Mouse (Mus musculus): ENCODE results near the gene Atxn7l3.

Gene Atxn7l3

DNA sequence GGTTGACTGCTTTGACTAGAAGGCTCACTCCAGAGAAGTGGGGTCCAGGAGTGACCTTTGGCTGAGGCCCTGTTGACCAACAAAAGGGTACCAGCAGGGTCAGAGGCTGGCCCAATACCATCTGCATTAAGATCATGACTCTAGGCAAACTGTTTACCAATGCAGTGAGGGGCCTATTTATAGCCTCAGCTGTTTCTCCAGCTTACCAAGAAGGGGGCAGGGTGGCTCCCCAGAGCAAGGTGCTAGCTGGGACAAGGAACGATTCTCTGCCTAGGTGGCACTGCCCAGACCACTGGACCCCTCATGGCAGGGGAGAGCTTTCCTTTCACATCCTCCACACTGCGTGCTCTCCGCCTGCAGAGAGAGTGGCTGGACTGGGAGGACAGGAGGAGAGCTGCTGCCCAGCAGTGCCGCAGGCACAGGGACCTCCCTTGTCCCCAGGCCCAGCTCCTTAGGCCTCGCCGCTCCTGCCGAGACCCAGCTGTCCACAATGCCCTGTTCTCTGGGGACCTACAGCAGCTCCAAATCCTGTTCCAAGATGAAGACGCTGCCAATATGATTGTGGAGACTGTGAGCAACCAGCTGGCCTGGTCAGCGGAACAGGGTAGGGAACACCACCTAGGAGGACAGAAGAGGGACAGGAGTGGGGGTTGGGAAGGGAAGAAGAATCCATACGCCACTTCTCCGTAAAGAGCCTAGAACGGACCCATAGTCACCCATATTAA, 27.7 kb downstream of the Atxn7l3 start, which contains the start of gene Asb16:
Gene Asb16, plus strand, starts transcription at position 224 of the 725 bp plus-strand sequence.
- no peaks in the 10 kb centered on the region for H3K36me3 ChIP-seq (ENCODE audit: control insufficient read depth, insufficient read depth, low read length, poor library complexity, severe bottlenecking)
- H3K27me3 ChIP-seq (ENCODE audit: control insufficient read depth, insufficient read depth, low read length, poor library complexity, severe bottlenecking) = no peaks in the 10 kb centered on the region
- DNase-seq (ENCODE audit: low read depth, low spot score) = no peak

DNA sequence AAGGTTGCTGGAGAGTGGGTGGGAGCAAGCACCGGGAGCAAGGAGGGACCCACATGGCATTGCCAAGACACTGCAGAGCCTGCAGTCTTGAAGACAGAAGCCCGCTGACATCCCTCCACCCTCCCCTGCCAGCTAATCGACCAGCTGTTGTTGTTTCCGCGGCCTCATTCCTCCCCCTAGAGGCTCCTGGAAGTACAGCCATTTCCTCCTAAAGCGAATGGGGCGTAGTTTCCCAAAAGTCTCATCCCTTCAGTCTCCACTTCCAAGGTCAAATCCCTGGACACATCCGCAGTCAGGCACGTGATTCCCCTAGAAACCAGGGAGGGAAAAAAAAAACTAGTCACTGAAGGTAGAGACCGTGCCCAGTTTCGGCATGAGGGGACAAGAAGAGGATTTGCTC, 29.0 kb downstream of the Atxn7l3 start:
- DNase-seq (ENCODE audit: low read depth, low spot score) = peak; percentile 59
- Histone ChIP-seq H3K36me3 (ENCODE audit: control insufficient read depth, insufficient read depth, low read length, poor library complexity, severe bottlenecking) (no peaks in the 10 kb centered on the region), H3K27me3 (ENCODE audit: control insufficient read depth, insufficient read depth, low read length, poor library complexity, severe bottlenecking) (no peaks in the 10 kb centered on the region)

DNA sequence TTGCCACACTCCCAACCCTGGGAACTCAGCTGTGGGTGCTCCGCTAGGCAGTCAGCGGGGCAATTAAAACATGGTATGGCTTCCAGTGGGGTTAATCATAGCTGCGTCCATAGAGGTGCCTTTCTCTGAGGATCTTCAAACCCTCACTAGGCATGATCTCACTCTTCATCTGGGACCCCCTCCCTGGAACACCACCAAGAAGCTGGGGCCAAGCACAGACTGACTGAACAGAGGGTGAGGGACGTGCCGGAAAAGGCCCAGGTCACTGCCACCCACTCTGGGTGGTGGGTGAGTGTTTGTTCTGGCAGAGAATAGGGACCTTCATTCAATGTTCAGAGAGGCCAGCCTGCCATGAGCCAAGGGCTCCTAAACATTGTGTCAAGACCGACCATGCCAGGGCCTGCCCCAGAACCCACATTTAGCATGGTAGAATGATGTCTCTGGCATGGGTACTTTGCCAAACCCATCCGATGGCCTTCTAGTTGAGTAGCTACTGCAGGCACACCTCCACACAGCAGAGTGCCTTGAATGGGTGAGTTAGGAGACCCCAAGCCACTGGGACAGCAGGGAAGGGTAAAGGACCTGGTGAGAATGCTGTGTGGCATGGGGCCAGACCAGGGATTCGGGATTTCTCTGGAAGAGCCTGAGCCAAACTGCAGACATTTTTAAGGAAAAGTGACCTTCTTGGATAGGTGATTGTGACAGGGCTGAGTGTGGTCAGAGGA, 29.6 kb downstream of the Atxn7l3 start:
- DNase-seq (ENCODE audit: low read depth, low spot score) = no peak
- Histone ChIP-seq H3K27me3 (ENCODE audit: control insufficient read depth, insufficient read depth, low read length, poor library complexity, severe bottlenecking) (no peaks in the 10 kb centered on the region), H3K36me3 (ENCODE audit: control insufficient read depth, insufficient read depth, low read length, poor library complexity, severe bottlenecking) (no peaks in the 10 kb centered on the region)

DNA sequence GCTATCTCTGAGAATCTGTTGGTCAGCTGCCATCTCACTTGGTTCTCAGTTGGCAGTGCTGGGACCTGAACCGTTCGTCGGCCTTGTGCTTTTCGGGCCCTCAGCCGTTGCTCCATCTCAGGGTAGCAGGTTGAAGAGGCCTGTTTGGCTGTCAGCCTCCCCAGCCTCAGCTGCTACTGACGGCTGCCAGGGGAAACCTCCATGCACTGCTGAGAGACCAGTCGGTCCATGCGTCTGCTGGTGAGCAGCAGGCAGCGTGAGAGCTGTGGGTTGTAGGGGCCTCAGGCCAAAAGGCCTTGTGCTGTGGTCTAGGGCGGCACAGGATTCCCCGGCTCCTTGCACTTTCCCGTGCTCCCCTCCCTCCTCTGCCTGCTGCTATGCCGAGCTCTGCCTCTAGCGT, 30.6 kb downstream of the Atxn7l3 start:
- no peak for DNase-seq (ENCODE audit: low read depth, low spot score)
- Histone ChIP-seq H3K27me3 (ENCODE audit: control insufficient read depth, insufficient read depth, low read length, poor library complexity, severe bottlenecking) (no peaks in the 10 kb centered on the region), H3K36me3 (ENCODE audit: control insufficient read depth, insufficient read depth, low read length, poor library complexity, severe bottlenecking) (no peaks in the 10 kb centered on the region)

- H3K27me3 ChIP-seq (ENCODE audit: control insufficient read depth, insufficient read depth, low read length, poor library complexity, severe bottlenecking) = no peaks in the 10 kb centered on the region
Observed at GRCm38 (mm10) chr11:102263211-102263610, 33.2 kb downstream of the Atxn7l3 start.

GRCm38 (mm10) chr11:102258521-102258920, 37.9 kb downstream of the Atxn7l3 start:
- no peaks in the 10 kb centered on the region for H3K36me3 ChIP-seq (ENCODE audit: control insufficient read depth, insufficient read depth, low read length, poor library complexity, severe bottlenecking)
- H3K27me3 ChIP-seq (ENCODE audit: control insufficient read depth, insufficient read depth, low read length, poor library complexity, severe bottlenecking) = no peaks in the 10 kb centered on the region
- DNase-seq (ENCODE audit: low read depth, low spot score) = peak; percentile 27

More at GRCm38 (mm10) chr11:102263211-102263610, 33.2 kb downstream of the Atxn7l3 start:
- DNase-seq (ENCODE audit: low read depth, low spot score) = no peak
- H3K36me3 ChIP-seq (ENCODE audit: control insufficient read depth, insufficient read depth, low read length, poor library complexity, severe bottlenecking) = no peaks in the 10 kb centered on the region

- H3K27me3 ChIP-seq (ENCODE audit: control insufficient read depth, insufficient read depth, low read length, poor library complexity, severe bottlenecking) = no peaks in the 10 kb centered on the region
- H3K36me3 ChIP-seq (ENCODE audit: control insufficient read depth, insufficient read depth, low read length, poor library complexity, severe bottlenecking) = no peaks in the 10 kb centered on the region
- DNase-seq (ENCODE audit: low read depth, low spot score) = no peak
Observed at GRCm38 (mm10) chr11:102258095-102258494, 38.3 kb downstream of the Atxn7l3 start.

DNA sequence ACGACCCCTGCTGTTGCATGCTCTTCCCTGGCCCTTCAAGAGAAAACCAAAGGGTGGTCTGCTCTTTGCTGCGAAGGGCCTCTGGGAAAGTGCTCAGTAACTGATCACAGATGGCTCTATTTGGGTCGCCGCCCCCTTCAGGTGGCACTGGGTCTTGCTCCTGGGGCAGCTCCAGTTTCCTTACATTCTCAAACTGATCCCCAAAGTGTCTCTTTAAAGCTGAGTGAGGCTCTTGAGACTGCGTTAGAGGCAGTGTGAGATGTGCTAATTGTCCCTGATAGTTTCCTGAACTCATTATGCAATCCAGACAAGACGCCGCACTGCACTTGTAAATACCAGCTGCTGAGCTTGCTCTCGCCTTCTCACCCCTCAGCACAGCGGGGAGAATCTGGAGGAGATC, 38.9 kb downstream of the Atxn7l3 start:
- no peaks in the 10 kb centered on the region for H3K27me3 ChIP-seq (ENCODE audit: control insufficient read depth, insufficient read depth, low read length, poor library complexity, severe bottlenecking)
- no peak for DNase-seq (ENCODE audit: low read depth, low spot score)

DNA sequence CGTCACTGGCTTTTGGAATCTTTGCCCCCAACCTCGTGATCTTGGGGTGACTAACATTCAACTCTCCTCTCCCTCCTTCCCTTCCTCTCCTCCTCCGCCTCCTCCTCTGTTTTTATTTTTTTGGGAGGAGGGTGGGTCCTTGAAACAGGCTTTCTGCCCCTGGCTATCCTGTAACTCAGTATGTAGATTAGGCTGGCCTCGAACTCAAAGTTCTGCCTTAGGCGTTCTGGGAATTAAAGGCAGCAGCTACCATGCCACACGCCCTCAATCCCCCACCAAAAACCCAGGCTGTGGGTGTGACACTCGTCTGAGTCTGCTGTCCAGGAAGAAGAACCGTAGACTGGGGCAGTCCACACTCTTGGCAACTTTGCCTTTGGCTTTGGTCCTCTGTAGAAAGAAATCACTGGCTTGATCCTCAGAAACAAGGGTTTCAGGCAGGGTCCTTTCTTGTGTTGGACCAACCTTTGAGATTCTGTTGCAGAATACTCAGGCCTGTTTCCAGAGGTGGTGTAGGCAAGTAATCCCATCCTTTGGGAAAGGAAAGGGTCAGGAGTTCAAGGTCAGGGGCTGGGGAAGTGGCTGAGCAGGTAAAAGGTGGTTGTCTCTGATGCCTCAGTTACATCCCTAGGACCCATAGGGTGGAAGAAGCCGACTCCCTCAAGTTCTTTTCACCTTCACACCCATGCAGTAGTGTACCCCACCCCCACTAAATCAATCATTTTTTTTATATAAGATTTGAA, 46.9 kb downstream of the Atxn7l3 start:
- H3K36me3 ChIP-seq (ENCODE audit: control insufficient read depth, insufficient read depth, low read length, poor library complexity, severe bottlenecking) = no peaks in the 10 kb centered on the region
- no peak for DNase-seq (ENCODE audit: low read depth, low spot score)

More for the DNA sequence above, 38.9 kb downstream of the Atxn7l3 start:
- no peaks in the 10 kb centered on the region for H3K36me3 ChIP-seq (ENCODE audit: control insufficient read depth, insufficient read depth, low read length, poor library complexity, severe bottlenecking)

DNA sequence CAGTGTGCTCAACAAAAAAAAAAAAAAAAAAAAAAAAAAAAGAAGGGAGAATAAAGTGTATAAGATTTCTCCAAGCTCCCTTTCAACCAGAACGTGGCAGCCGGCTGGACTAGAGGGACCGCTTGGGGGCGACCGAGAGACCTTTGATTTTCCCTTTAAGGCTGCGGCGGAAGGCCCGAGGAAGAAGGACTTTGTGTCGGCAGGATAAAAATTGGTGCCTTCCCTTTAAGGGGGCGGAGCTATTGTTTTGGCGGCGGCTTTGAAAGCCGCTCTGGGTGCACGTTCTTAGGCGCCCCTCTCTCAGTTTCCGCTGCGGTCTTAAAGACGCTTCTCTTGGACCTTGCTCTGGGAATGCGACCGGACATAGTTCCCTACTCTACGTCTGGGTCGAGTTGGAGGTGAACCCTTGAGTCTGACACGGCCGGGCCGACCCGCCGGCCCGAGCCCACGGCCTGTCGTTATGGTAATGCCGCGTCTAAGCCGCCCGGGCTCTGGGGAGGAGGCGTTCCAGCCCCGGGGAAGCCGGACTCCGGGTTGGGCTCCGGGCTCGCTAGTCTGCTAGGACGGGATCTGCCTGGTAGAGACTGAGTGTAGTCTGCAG, 47.7 kb downstream of the Atxn7l3 start, which contains the start of gene BC030867:
Gene BC030867, plus strand, starts transcription at position 253 of the 601 bp plus-strand sequence.
- H3K27me3 ChIP-seq (ENCODE audit: control insufficient read depth, insufficient read depth, low read length, poor library complexity, severe bottlenecking) = no peaks in the 10 kb centered on the region
- DNase-seq (ENCODE audit: low read depth, low spot score) = peak; percentile 96
- no peaks in the 10 kb centered on the region for H3K36me3 ChIP-seq (ENCODE audit: control insufficient read depth, insufficient read depth, low read length, poor library complexity, severe bottlenecking)

More for the DNA sequence above, 46.9 kb downstream of the Atxn7l3 start:
- H3K27me3 ChIP-seq (ENCODE audit: control insufficient read depth, insufficient read depth, low read length, poor library complexity, severe bottlenecking) = no peaks in the 10 kb centered on the region

GRCm38 (mm10) chr11:102246871-102247270, 49.6 kb downstream of the Atxn7l3 start:
- DNase-seq (ENCODE audit: low read depth, low spot score) = no peak

GRCm38 (mm10) chr11:102246273-102246635, 50.2 kb downstream of the Atxn7l3 start:
- Histone ChIP-seq H3K36me3 (ENCODE audit: control insufficient read depth, insufficient read depth, low read length, poor library complexity, severe bottlenecking) (no peaks in the 10 kb centered on the region), H3K27me3 (ENCODE audit: control insufficient read depth, insufficient read depth, low read length, poor library complexity, severe bottlenecking) (no peaks in the 10 kb centered on the region)
- no peak for DNase-seq (ENCODE audit: low read depth, low spot score)

More at GRCm38 (mm10) chr11:102246871-102247270, 49.6 kb downstream of the Atxn7l3 start:
- H3K27me3 ChIP-seq (ENCODE audit: control insufficient read depth, insufficient read depth, low read length, poor library complexity, severe bottlenecking) = no peaks in the 10 kb centered on the region
- H3K36me3 ChIP-seq (ENCODE audit: control insufficient read depth, insufficient read depth, low read length, poor library complexity, severe bottlenecking) = no peaks in the 10 kb centered on the region

- no peak for DNase-seq (ENCODE audit: low read depth, low spot score)
- no peaks in the 10 kb centered on the region for H3K27me3 ChIP-seq (ENCODE audit: control insufficient read depth, insufficient read depth, low read length, poor library complexity, severe bottlenecking)
Observed at GRCm38 (mm10) chr11:102245581-102246272, 50.7 kb downstream of the Atxn7l3 start.

GRCm38 (mm10) chr11:102244926-102245449, 51.4 kb downstream of the Atxn7l3 start:
- Histone ChIP-seq H3K27me3 (ENCODE audit: control insufficient read depth, insufficient read depth, low read length, poor library complexity, severe bottlenecking) (no peaks in the 10 kb centered on the region), H3K36me3 (ENCODE audit: control insufficient read depth, insufficient read depth, low read length, poor library complexity, severe bottlenecking) (no peaks in the 10 kb centered on the region)
- peak; percentile 69 for DNase-seq (ENCODE audit: low read depth, low spot score)

More at GRCm38 (mm10) chr11:102245581-102246272, 50.7 kb downstream of the Atxn7l3 start:
- no peaks in the 10 kb centered on the region for H3K36me3 ChIP-seq (ENCODE audit: control insufficient read depth, insufficient read depth, low read length, poor library complexity, severe bottlenecking)

Data from splenic B cell, adult 2 months (primary cell).